Mouse (Mus musculus): Measurements from ENCODE around the gene Ssna1. TPM values are rescaled to one million over a fixed set of nuclear protein-coding genes. Genes with fewer than 3 reads are reported as not detected.
A peak's percentile ranks its signal among the peaks of the same experiment; 100 is the strongest.

Ssna1 gene
- polyA plus RNA-seq, 1 experiment from 2014 or later: 209 TPM

DNA sequence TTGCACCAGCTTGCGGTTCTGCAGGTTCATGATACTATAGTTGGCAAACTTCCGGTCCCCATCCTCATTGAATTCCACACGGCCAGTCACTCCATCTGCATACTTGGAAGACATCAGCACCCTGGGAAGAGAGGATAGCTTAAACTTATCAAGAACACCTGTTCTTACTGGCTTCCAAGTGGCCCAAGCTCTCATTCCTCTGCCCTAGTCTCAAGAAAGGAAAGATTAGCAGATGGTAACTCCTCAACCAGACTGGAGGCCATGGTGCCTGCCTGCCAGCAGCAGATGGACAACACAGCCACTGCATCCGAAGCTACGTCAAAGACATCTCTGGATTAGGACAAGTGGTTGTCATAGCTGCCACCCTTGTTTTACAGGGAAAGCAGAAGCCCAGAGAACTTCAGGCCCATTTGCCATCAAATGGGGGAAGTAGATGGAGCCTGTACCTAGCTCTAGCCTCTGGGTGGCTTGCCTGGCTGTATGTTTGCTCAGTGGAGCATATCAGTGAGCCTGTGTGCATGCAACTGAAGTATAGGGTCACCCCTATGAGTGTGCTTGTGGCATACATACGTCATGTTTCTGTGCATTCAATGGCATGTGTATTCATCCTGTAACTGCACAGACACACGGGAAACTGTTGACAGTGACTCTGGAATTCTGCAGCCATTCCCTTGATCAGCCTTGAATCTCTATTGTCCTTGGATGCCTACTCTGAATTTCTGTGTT is 31.9 kb upstream of the Ssna1 start:
- no peak overlapping the region for H3K27ac ChIP-seq
- ATAC-seq (ENCODE audit: insufficient read depth, low FRiP score, low read depth): no peak
- no peak overlapping the region for H3K9ac ChIP-seq
- H3K27me3 ChIP-seq (replicated peaks): peaks cover 47% of the 10 kb centered on the region
- H3K4me3 ChIP-seq (replicated peaks): peak overlapping the region; percentile 45; the same call in 1 of the 2 replicates
- peaks cover 10% of the 10 kb centered on the region; the same call in 1 of the 2 replicates for H3K4me1 ChIP-seq
- no peaks in the 10 kb centered on the region for H3K9me3 ChIP-seq
- WGBS: 63% methylated on average over 7 of the region's 7 CpGs
- H3K4me2 ChIP-seq: peak overlapping the region; percentile 95
- H3K36me3 ChIP-seq: no peaks in the 10 kb centered on the region

DNA sequence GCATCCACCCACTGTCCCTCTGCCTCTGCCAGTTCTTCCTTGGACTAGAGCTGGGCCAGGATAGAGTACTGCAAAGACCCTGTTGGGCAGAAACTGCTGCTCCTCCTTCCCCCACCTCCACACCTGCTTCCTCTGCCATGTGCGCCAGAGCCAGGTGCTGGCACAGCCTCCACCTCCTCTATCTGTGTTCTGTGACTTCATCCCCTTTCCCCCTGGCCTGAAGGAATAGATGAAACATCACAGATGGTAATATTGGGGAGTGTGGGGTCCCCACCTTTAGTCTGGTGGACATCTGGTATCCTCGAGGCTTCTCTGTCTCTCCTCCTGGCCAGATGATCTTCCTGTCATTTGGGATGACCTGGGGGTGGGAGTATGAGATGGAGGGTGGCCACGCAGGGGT is 31.2 kb upstream of the Ssna1 start:
- H3K9me3 ChIP-seq: no peaks in the 10 kb centered on the region
- ATAC-seq (ENCODE audit: insufficient read depth, low FRiP score, low read depth): no peak
- H3K4me3 ChIP-seq (replicated peaks): no peak overlapping the region
- H3K27ac ChIP-seq: no peak overlapping the region
- peaks cover 41% of the 10 kb centered on the region for H3K27me3 ChIP-seq (replicated peaks)
- no peaks in the 10 kb centered on the region for H3K36me3 ChIP-seq
- H3K9ac ChIP-seq: no peak overlapping the region
- peaks cover 10% of the 10 kb centered on the region; the same call in 1 of the 2 replicates for H3K4me1 ChIP-seq
- WGBS: 65% methylated on average over 3 of the region's 3 CpGs
- H3K4me2 ChIP-seq: no peak overlapping the region

DNA sequence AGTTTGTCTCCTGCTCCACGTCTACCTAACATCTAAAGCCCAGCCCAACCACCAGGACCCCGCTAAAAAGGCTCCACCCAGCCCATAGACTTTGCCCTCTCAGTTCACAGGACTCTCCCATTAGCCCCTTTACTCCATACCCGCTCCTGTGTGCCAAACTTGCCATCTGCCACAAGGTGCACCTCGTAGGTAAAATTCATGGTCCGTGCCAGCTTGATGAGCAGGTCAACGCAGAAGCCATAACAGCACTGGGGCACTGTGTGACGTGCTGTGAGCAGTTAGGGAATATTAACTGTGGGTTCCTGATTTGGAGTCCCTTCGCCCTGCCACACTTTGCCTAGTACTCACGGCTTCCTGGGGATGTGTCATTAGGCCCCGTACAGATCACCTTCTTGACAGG is 25.8 kb upstream of the Ssna1 start:
- Histone ChIP-seq H3K9ac (no peak overlapping the region), H3K4me2 (no peak overlapping the region), H3K4me3 (replicated peaks) (no peak overlapping the region), H3K36me3 (no peaks in the 10 kb centered on the region), H3K27me3 (replicated peaks) (peaks cover 16% of the 10 kb centered on the region; the same call in 1 of the 2 replicates), H3K4me1 (no peaks in the 10 kb centered on the region), H3K9me3 (no peaks in the 10 kb centered on the region), H3K27ac (no peak overlapping the region)
- no peak for ATAC-seq (ENCODE audit: insufficient read depth, low FRiP score, low read depth)
- WGBS: 72% methylated on average over 10 of the region's 10 CpGs

DNA sequence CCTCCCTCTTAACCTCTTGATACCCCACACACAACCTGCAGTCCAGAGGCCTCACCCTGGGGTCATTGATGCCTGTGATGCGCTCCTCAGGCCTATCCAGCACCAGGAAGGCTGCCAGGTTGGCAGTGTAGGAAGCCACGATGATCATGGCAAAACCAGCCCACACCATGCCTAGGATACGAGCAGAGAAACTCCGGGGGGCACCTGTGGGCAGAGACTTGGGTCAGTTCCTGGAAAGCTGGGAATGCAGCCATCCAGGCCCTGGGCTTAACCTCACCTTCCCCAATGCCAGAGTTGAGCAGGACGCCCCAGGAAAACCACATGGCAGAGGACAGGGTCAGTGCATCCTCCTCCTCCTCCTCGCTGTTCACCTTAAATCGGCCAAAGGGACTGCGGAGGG is 24.9 kb upstream of the Ssna1 start:
- no peak for ATAC-seq (ENCODE audit: insufficient read depth, low FRiP score, low read depth)
- no peak overlapping the region for H3K9ac ChIP-seq
- no peaks in the 10 kb centered on the region for H3K36me3 ChIP-seq
- no peak overlapping the region for H3K27ac ChIP-seq
- H3K4me1 ChIP-seq: peaks cover 9% of the 10 kb centered on the region
- 77% methylated on average over 8 of the region's 8 CpGs for whole genome bisulfite sequencing
- no peak overlapping the region for H3K4me3 ChIP-seq (replicated peaks)
- peaks cover 20% of the 10 kb centered on the region for H3K27me3 ChIP-seq (replicated peaks)
- H3K4me2 ChIP-seq: no peak overlapping the region
- H3K9me3 ChIP-seq: no peaks in the 10 kb centered on the region

DNA sequence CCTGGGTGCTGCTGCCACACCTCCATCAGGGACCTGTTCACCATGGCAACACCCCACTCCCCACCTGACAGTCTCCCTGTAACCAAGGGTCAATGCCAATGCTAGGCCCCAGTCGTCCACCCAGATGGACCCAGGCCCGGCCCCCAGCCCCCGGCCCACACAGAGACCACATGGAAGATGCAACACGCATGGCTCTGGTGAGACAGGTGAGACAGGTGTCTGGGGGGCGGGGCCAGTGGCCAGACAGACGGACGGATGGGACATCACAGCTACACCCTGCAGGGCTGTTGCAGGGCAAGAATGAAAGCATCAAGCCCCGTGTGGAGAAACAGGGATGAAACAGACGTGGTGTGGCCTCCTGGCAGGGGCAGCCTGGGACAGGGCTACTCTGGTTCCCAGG is 21.5 kb upstream of the Ssna1 start:
- Histone ChIP-seq H3K36me3 (no peaks in the 10 kb centered on the region), H3K27ac (no peak overlapping the region), H3K4me1 (peaks cover 33% of the 10 kb centered on the region), H3K4me2 (no peak overlapping the region), H3K27me3 (replicated peaks) (peaks cover 54% of the 10 kb centered on the region), H3K4me3 (replicated peaks) (no peak overlapping the region), H3K9me3 (no peaks in the 10 kb centered on the region), H3K9ac (no peak overlapping the region)
- WGBS: 66% methylated on average over 9 of the region's 9 CpGs
- ATAC-seq (ENCODE audit: insufficient read depth, low FRiP score, low read depth): no peak

DNA sequence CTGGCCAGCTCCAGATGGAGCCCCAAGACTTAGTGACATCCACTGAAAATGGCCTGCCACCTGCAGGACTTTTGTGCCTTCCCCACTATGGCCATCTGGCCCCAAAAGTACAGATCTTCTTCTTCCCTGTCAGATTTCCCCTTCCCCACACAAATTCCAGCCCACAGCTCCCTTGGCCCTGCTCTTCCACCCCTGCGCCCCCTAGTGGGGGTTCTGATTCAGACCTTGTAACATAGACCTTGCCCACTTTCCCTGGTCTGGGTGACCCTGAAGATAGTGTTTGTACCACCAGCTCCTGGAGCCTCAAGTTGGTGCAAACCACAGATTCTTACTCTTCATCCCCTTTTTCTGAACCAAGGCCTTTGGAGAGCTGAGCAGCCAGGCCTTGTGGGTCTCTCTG is 20.6 kb upstream of the Ssna1 start:
- Histone ChIP-seq H3K9ac (no peak overlapping the region), H3K4me1 (peaks cover 33% of the 10 kb centered on the region), H3K4me2 (peak overlapping the region; percentile 66), H3K27me3 (replicated peaks) (peaks cover 61% of the 10 kb centered on the region), H3K27ac (no peak overlapping the region), H3K36me3 (no peaks in the 10 kb centered on the region), H3K9me3 (no peaks in the 10 kb centered on the region), H3K4me3 (replicated peaks) (peak overlapping the region; percentile 38)
- ATAC-seq (ENCODE audit: insufficient read depth, low FRiP score, low read depth): no peak
- 0% methylated on average over 1 of the region's 1 CpGs for WGBS

DNA sequence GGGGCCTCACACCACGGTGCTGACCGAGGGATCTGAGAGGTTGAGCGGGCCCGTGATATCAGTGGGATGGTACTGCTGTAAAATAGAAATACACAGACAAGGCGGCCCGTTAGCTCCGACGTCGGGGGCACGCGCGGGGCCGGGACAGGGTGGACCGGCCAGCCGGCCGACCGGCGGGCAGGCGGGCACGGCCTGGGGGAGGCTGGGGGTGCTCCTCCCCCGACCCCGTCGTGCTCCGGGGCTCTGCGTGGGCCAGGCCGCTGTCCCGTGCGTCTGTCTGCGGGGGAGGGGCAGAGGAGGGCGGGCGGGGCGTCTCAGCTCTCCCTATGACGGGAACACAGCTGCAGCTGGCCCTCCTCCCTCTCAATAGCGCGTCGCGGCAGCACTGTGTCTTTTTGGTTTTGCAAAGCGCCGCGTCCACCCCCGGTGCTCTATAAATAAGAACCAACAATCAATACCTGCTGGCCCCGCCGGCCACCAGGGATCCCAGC is 19.9 kb upstream of the Ssna1 start:
- no peaks in the 10 kb centered on the region for H3K36me3 ChIP-seq
- H3K27ac ChIP-seq: no peak overlapping the region
- 5% methylated on average over 40 of the region's 43 CpGs for WGBS
- ATAC-seq (ENCODE audit: insufficient read depth, low FRiP score, low read depth): no peak
- peak overlapping the region; percentile 38 for H3K4me3 ChIP-seq (replicated peaks)
- H3K4me1 ChIP-seq: peaks cover 37% of the 10 kb centered on the region
- H3K4me2 ChIP-seq: peak overlapping the region; percentile 66
- H3K9ac ChIP-seq: no peak overlapping the region
- no peaks in the 10 kb centered on the region for H3K9me3 ChIP-seq
- H3K27me3 ChIP-seq (replicated peaks): peaks cover 62% of the 10 kb centered on the region

DNA sequence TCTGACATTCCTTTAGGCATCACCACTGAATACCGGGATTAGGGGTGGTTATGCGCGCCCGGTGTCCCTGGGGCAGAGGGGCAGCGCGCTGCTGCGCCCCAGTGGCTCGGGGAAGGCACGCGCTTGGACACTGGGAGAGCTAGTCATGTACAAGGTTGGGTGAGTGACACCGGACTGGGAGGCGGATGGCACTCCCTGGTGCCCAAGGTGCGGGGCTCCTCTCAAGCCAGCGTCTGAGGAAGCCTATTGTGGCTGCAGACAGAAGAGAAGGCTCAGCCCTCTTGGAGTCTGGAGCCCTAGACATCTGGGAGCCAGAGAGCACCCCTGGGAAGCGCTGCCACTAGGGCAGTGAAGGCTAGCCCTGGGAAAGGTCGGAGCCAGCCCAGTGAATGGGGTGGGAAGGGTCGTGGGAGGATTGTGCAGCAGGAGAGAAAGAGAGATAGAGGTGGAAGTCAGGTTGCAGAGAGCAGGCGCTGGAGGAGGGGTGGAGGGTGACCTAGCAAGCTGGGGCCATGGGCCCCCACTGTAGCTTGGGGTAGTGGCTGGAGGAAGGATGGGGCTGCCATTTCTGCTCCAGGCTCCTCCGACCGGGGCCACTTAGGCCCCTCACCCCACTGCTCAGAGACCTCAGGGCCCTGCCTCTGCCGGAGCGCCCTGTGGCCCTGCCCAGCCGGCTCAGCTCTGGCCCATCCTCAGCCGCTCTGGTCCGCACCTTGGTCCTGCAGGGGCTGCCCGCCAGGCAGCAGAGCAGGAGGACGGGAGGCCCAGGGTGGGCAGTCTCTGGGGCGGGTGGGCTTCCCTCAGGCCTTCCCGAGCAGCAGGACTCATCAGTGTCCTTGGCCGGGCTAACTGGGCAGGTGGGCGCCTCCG is 19.2 kb upstream of the Ssna1 start:
- Histone ChIP-seq H3K9ac (no peak overlapping the region), H3K4me1 (peaks cover 37% of the 10 kb centered on the region), H3K9me3 (no peaks in the 10 kb centered on the region), H3K27ac (no peak overlapping the region; the same call in 1 of the 2 replicates), H3K36me3 (no peaks in the 10 kb centered on the region), H3K27me3 (replicated peaks) (peaks cover 58% of the 10 kb centered on the region), H3K4me3 (replicated peaks) (peak overlapping the region; percentile 38), H3K4me2 (peak overlapping the region; percentile 66)
- WGBS: 6% methylated on average over 32 of the region's 32 CpGs
- ATAC-seq (ENCODE audit: insufficient read depth, low FRiP score, low read depth): no peak

DNA sequence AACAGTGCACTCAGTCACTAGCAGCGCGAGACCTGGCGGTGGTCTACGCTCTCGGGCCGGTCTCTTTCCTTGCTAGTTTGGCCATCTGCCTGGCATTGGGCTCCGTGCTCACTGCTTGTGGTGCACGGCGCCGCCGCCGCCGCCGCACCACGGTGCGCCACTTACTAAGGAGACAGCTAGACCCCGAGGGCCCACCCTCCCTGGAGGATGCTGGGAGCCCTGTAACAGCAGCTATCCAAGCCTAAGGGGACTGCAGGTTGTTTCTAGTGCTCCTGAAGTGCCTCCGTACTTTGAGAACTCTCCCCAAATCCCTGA is 18.5 kb upstream of the Ssna1 start:
- peak overlapping the region; percentile 9; the same call in 1 of the 2 replicates for H3K27ac ChIP-seq
- no peak overlapping the region for H3K9ac ChIP-seq
- H3K27me3 ChIP-seq (replicated peaks): peaks cover 52% of the 10 kb centered on the region
- H3K4me2 ChIP-seq: peak overlapping the region; percentile 66
- H3K4me3 ChIP-seq (replicated peaks): peak overlapping the region; percentile 26
- no peaks in the 10 kb centered on the region for H3K9me3 ChIP-seq
- H3K4me1 ChIP-seq: peaks cover 41% of the 10 kb centered on the region
- WGBS: under 1% methylated on average over 18 of the region's 18 CpGs
- H3K36me3 ChIP-seq: peaks cover 1% of the 10 kb centered on the region; the same call in 1 of the 2 replicates
- ATAC-seq (ENCODE audit: insufficient read depth, low FRiP score, low read depth): no peak

DNA sequence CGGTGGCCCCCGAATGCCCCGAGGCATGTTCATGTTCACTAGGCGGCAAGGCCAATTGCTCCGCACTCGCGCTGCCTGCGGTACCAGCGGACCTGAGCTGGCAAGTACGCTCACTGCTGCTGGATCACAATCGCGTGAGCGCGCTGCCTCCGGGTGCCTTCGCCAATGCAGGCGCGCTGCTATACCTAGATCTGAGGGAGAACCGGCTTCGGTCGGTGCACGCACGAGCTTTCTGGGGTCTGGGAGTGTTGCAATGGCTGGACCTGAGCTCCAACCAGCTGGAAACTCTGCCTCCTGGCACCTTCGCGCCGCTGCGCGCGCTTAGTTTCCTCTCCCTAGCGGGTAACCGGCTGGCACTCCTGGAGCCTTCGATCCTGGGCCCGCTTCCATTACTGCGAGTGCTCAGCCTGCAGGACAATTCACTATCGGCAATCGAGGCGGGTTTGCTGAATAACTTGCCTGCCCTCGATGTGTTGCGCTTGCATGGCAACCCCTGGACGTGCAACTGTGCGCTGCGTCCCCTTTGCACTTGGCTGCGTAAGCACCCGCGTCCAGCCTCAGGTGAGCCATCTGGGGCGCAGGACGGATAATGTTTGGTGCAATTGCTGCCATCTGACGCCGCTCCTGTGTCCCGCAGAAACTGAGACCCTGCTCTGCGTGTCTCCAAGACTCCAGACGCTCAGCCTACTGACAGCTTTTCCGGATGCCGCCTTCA is 18.0 kb upstream of the Ssna1 start:
- H3K9me3 ChIP-seq: no peaks in the 10 kb centered on the region
- peaks cover 44% of the 10 kb centered on the region for H3K4me1 ChIP-seq
- H3K4me2 ChIP-seq: peak overlapping the region; percentile 66
- peaks cover 6% of the 10 kb centered on the region; the same call in 1 of the 2 replicates for H3K36me3 ChIP-seq
- WGBS: 2% methylated on average over 54 of the region's 54 CpGs
- H3K27ac ChIP-seq: peak overlapping the region; percentile 9; the same call in 1 of the 2 replicates
- ATAC-seq (ENCODE audit: insufficient read depth, low FRiP score, low read depth): no peak
- H3K9ac ChIP-seq: no peak overlapping the region
- peaks cover 49% of the 10 kb centered on the region for H3K27me3 ChIP-seq (replicated peaks)
- peak overlapping the region; percentile 26 for H3K4me3 ChIP-seq (replicated peaks)

DNA sequence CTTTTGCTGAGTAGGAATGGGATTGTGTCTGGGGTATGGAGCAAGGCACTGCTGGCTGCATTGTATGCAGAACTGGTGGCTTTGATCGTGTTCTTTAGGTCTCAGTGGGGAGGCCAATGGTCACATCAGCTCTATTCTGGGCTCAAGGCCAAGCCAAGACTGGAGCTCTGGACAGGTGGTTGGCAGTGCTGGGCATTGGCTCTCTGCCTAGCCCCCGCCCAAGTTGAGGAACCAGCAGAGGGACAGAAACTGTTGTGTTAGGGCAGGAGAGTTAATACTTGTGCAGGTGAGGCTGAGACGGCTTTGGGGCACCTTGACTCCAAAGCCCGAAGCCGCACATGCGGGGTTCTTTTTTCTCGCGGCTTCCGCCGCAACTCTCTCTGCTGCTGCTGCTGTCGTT is 17.4 kb upstream of the Ssna1 start, which contains the start of gene Lrrc26:
Gene Lrrc26 (plus strand): TSS at position 265 of the 400 bp plus-strand sequence.
- H3K4me2 ChIP-seq: peak within 1 kb of the TSS; percentile 66
- H3K27ac ChIP-seq: peak within 1 kb of the TSS; percentile 9; the same call in 1 of the 2 replicates
- peaks cover 44% of the 10 kb centered on the region for H3K4me1 ChIP-seq
- no peak for ATAC-seq (ENCODE audit: insufficient read depth, low FRiP score, low read depth)
- H3K36me3 ChIP-seq: peaks cover 12% of the 10 kb centered on the region; the same call in 1 of the 2 replicates
- H3K4me3 ChIP-seq (replicated peaks): peak within 1 kb of the TSS; percentile 26
- no peaks in the 10 kb centered on the region for H3K9me3 ChIP-seq
- no peak within 1 kb of the TSS for H3K9ac ChIP-seq
- H3K27me3 ChIP-seq (replicated peaks): peaks cover 49% of the 10 kb centered on the region
- WGBS: 14% methylated on average over 11 of the region's 11 CpGs
